Mouse (Mus musculus) CH12.LX (cell line): Measurements from ENCODE around the gene Ntm. TPM values are rescaled to one million over a fixed set of nuclear protein-coding genes. Genes with fewer than 3 reads are reported as not detected.

Experiments used
- DNase-seq: peaks from one replicate; pipeline ENCODE4 v3.0.0-alpha.2; 2013; ENCODE audit errors: extremely low read depth
- H3K27ac ChIP-seq: 2 replicates; pipeline ENCODE4 v1.5.1; 2012; ENCODE audit warnings: low read depth, mild to moderate bottlenecking, control low read depth, moderate library complexity; ENCODE audit not compliant: insufficient read depth
- H3K27me3 ChIP-seq: replicated peaks from 2 replicates; pipeline ENCODE3; 2012; ENCODE audit warnings: inconsistent platforms
- H3K36me3 ChIP-seq, 2 experiments: replicated peaks in 1 of 2; 2 replicates each; pipeline versions ENCODE3 to v1.6.1; 2012; ENCODE audit warnings: inconsistent platforms in 1 of 2, low read length in 1 of 2, mild to moderate bottlenecking in 1 of 2, mixed read lengths in 1 of 2, moderate library complexity in 1 of 2; ENCODE audit not compliant: control insufficient read depth in 1 of 2, insufficient read depth in 1 of 2
- H3K4me1 ChIP-seq, 2 experiments: 2 replicates each; pipeline ENCODE4 v1.6.1; 2012; ENCODE audit warnings: inconsistent platforms in 1 of 2, moderate library complexity in 1 of 2; ENCODE audit not compliant: insufficient read depth in 2 of 2, control insufficient read depth in 1 of 2
- H3K4me2 ChIP-seq: 2 replicates; pipeline ENCODE4 v1.6.1; 2012; ENCODE audit warnings: low read depth, mild to moderate bottlenecking, control low read depth; ENCODE audit not compliant: poor library complexity, insufficient read depth, severe bottlenecking
- H3K4me3 ChIP-seq, 3 experiments: fragments of 150-350 bp in 1 of 3; sonication (generic) in 1 of 3; replicated peaks in 1 of 3; 2 replicates each; pipeline versions ENCODE3 to v1.5.1; 2011 to 2012; ENCODE audit warnings: low read depth in 2 of 3, low read length in 2 of 3, mild to moderate bottlenecking in 2 of 3, moderate library complexity in 2 of 3, control low read depth in 1 of 3, improper control_type of control experiment in 1 of 3, inconsistent platforms in 1 of 3, mixed read lengths in 1 of 3; ENCODE audit not compliant: poor library complexity in 1 of 3
- H3K79me2 ChIP-seq: replicated peaks from 2 replicates; pipeline ENCODE4 v1.6.1; 2012; ENCODE audit warnings: mild to moderate bottlenecking, moderate library complexity; ENCODE audit not compliant: control insufficient read depth, poor library complexity, insufficient read depth, severe bottlenecking; ENCODE audit errors: extremely low read depth
- H3K9ac ChIP-seq: 2 replicates; pipeline ENCODE4 v1.6.1; 2012; ENCODE audit warnings: low read depth, mild to moderate bottlenecking, control low read depth, moderate library complexity; ENCODE audit not compliant: insufficient read depth
- H3K9me3 ChIP-seq: replicated peaks from 2 replicates; pipeline ENCODE3; 2012; ENCODE audit warnings: low read length, inconsistent platforms, mixed read lengths
- BHLHE40 ChIP-seq: IDR thresholded peaks from 2 replicates; pipeline ENCODE4 v1.6.1; 2011; ENCODE audit warnings: mild to moderate bottlenecking, low read depth, low read length, improper control_type of control experiment
- CHD1 ChIP-seq: IDR thresholded peaks from 2 replicates; pipeline ENCODE4 v1.6.1; 2012; ENCODE audit warnings: low read depth, low read length, improper control_type of control experiment, inconsistent platforms
- CTCF ChIP-seq, 2 experiments: IDR thresholded peaks in 1 of 2; conservative IDR thresholded peaks in 1 of 2; 2 replicates each; pipeline ENCODE4 v1.5.1; 2011 to 2012; ENCODE audit warnings: low read depth in 2 of 2, low read length in 2 of 2, improper control_type of control experiment in 1 of 2, inconsistent platforms in 1 of 2, mild to moderate bottlenecking in 1 of 2, moderate library complexity in 1 of 2
- E2F4 ChIP-seq: IDR thresholded peaks from 2 replicates; pipeline ENCODE4 v1.6.1; 2011; ENCODE audit warnings: low read depth, low read length, improper control_type of control experiment; ENCODE audit not compliant: insufficient replicate concordance
- ELF1 ChIP-seq: IDR thresholded peaks from 2 replicates; pipeline ENCODE4 v1.6.1; 2014; ENCODE audit warnings: low read depth, mild to moderate bottlenecking, inconsistent platforms, low read length, improper control_type of control experiment
- EP300 ChIP-seq: IDR thresholded peaks from 2 replicates; pipeline ENCODE4 v1.6.1; 2011; ENCODE audit warnings: low read length, improper control_type of control experiment
- ETS1 ChIP-seq: conservative IDR thresholded peaks from 2 replicates; pipeline ENCODE4 v1.6.1; 2012; ENCODE audit warnings: low read depth, mild to moderate bottlenecking, inconsistent platforms, low read length, improper control_type of control experiment, moderate library complexity
- GABPA ChIP-seq: IDR thresholded peaks from 2 replicates; pipeline ENCODE4 v1.6.1; 2012; ENCODE audit warnings: low read depth, low read length, improper control_type of control experiment, inconsistent platforms; ENCODE audit not compliant: insufficient replicate concordance
- IRF4 ChIP-seq: IDR thresholded peaks from 2 replicates; pipeline ENCODE4 v1.6.1; 2014; ENCODE audit warnings: low read depth, mild to moderate bottlenecking, inconsistent platforms, low read length, improper control_type of control experiment
- JUN ChIP-seq: IDR thresholded peaks from 2 replicates; pipeline ENCODE4 v1.6.1; 2011; ENCODE audit warnings: low read depth, mild to moderate bottlenecking, low read length, improper control_type of control experiment, moderate library complexity; ENCODE audit not compliant: insufficient read depth
- JUND ChIP-seq: conservative IDR thresholded peaks from 2 replicates; pipeline ENCODE4 v1.6.1; 2011; ENCODE audit warnings: low read depth, low read length, improper control_type of control experiment
- KAT2A ChIP-seq: IDR thresholded peaks from 2 replicates; pipeline ENCODE4 v1.6.1; 2012; ENCODE audit warnings: low read length, improper control_type of control experiment, inconsistent platforms; ENCODE audit not compliant: insufficient replicate concordance
- MAFK ChIP-seq: IDR thresholded peaks from 2 replicates; pipeline ENCODE4 v1.6.1; 2011; ENCODE audit warnings: low read length, improper control_type of control experiment; ENCODE audit not compliant: insufficient replicate concordance
- MAX ChIP-seq: IDR thresholded peaks from 2 replicates; pipeline ENCODE4 v1.6.1; 2011; ENCODE audit warnings: low read length, improper control_type of control experiment
- MAZ ChIP-seq: IDR thresholded peaks from 2 replicates; pipeline ENCODE4 v1.6.1; 2012; ENCODE audit warnings: low read depth, mild to moderate bottlenecking, inconsistent platforms, low read length, improper control_type of control experiment, moderate library complexity
- MEF2A ChIP-seq: IDR thresholded peaks from 2 replicates; pipeline ENCODE4 v1.6.1; 2014; ENCODE audit warnings: low read depth, mild to moderate bottlenecking, inconsistent platforms, low read length, improper control_type of control experiment, borderline replicate concordance
- MYC ChIP-seq: IDR thresholded peaks from 2 replicates; pipeline ENCODE4 v1.6.1; 2011; ENCODE audit warnings: low read depth, mild to moderate bottlenecking, improper control_type of control experiment, low read length
- NELFE ChIP-seq: IDR thresholded peaks from 2 replicates; pipeline ENCODE4 v1.6.1; 2011; ENCODE audit warnings: low read depth, low read length, improper control_type of control experiment
- NRF1 ChIP-seq: IDR thresholded peaks from 2 replicates; pipeline ENCODE4 v1.6.1; 2014; ENCODE audit warnings: low read depth, mild to moderate bottlenecking, inconsistent platforms, low read length, improper control_type of control experiment, moderate library complexity
- RCOR1 ChIP-seq: conservative IDR thresholded peaks from 2 replicates; pipeline ENCODE4 v1.6.1; 2012; ENCODE audit warnings: low read depth, mild to moderate bottlenecking, inconsistent platforms, low read length, improper control_type of control experiment
- SIN3A ChIP-seq: IDR thresholded peaks from 2 replicates; pipeline ENCODE4 v1.6.1; 2012; ENCODE audit warnings: low read length, improper control_type of control experiment, inconsistent platforms
- SMC3 ChIP-seq: IDR thresholded peaks from 2 replicates; pipeline ENCODE4 v1.6.1; 2011; ENCODE audit warnings: low read depth, low read length, improper control_type of control experiment
- TBP ChIP-seq: conservative IDR thresholded peaks from 2 replicates; pipeline ENCODE4 v1.6.1; 2011; ENCODE audit warnings: low read depth, low read length, improper control_type of control experiment
- TCF12 ChIP-seq: IDR thresholded peaks from 2 replicates; pipeline ENCODE4 v1.6.1; 2014; ENCODE audit warnings: low read depth, mild to moderate bottlenecking, inconsistent platforms, low read length, improper control_type of control experiment
- USF1 ChIP-seq: IDR thresholded peaks from 2 replicates; pipeline ENCODE4 v1.6.1; 2014; ENCODE audit warnings: low read depth, mild to moderate bottlenecking, inconsistent platforms, low read length, improper control_type of control experiment
- ZKSCAN1 ChIP-seq: IDR thresholded peaks from 2 replicates; pipeline ENCODE4 v1.6.1; 2012; ENCODE audit warnings: low read depth, inconsistent platforms, low read length, improper control_type of control experiment, borderline replicate concordance
- ZNF384 ChIP-seq: IDR thresholded peaks from 2 replicates; pipeline ENCODE4 v1.6.1; 2012; ENCODE audit warnings: low read depth, low read length, improper control_type of control experiment, inconsistent platforms
- dilution Hi-C: fragments of 300-500 bp; cut with MboI; formaldehyde crosslinking; loops from 2 replicates; pipeline ENCODE4 v1.14.3; 2020; ENCODE audit warnings: low sequenced_read_pairs; ENCODE audit not compliant: extremely low pct_unique_long_range_greater_than_20kb, extremely low pct_ligation_motif_present
- in situ Hi-C: fragments of 300-500 bp; cut with MboI; formaldehyde crosslinking; loops from 3 replicates; pipeline ENCODE4 v1.14.3; 2019; ENCODE audit warnings: low sequenced_read_pairs, low pct_ligation_motif_present, low pct_unique_long_range_greater_than_20kb, mixed read lengths
- polyA plus RNA-seq: library from polyadenylated mRNA; unstranded; fragments of >175 nt; gene quantifications from 2 replicates; pipeline ENCODE4 v1.2.1, GENCODE M21; 2012; ENCODE audit warnings: low read depth; ENCODE audit not compliant: insufficient read length
- total RNA-seq, 2 experiments: library from RNA; depleted of rRNA; stranded (reverse); fragments of 300-350 nt in 1 of 2; fragments of >200 nt in 1 of 2; gene quantifications; 2 replicates each; pipeline ENCODE4 v1.2.3; 2012 to 2014

Gene Ntm
- total and polyA plus RNA-seq, 3 experiments: not detected

DNA sequence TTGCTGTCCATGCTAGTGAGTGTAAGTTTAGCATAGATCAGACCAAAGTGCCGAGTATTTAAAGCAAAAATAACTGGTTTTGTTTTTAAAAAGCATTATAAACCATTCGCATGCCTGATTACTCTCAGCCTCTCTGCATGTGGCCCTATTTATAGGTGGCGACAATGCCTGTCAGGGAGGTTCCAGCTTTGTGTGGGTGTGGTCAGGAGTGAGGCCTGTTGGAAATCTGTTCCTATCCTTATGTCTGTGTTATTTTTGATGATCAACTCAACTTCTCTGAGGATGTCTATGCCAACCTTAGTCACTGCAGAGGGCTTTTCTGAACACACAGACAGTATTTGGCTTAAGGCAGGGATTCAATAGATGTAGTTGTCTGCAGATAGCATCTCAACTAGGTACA, 78.9 kb downstream of the Ntm start:
- in situ Hi-C loops: no loop called here
- H3K4me1 ChIP-seq: no peaks in the 10 kb centered on the region
- TF ChIP-seq RCOR1: no peak
- TF ChIP-seq ELF1: no peak
- TF ChIP-seq IRF4: no peak
- no peak for TF ChIP-seq MAFK
- no peak for TF ChIP-seq CTCF (conservative IDR thresholded peaks at IDR 0.05 in 1 of 2, IDR thresholded peaks at IDR 0.05 in 1 of 2; ENCODE audit: low read depth in 2 of 2, low read length in 2 of 2)
- no peak for TF ChIP-seq MAZ
- TF ChIP-seq JUN: no peak
- TF ChIP-seq NELFE: no peak
- no peak for TF ChIP-seq MAX
- no peak for TF ChIP-seq EP300
- no peak for TF ChIP-seq TBP
- TF ChIP-seq ETS1: no peak
- no peak for TF ChIP-seq NRF1
- TF ChIP-seq TCF12: no peak
- TF ChIP-seq MYC: no peak
- no peak for TF ChIP-seq CHD1
- TF ChIP-seq JUND: no peak
- no peak for TF ChIP-seq ZKSCAN1
- TF ChIP-seq E2F4: no peak
- TF ChIP-seq BHLHE40: no peak
- H3K27me3 ChIP-seq: no peaks in the 10 kb centered on the region
- dilution Hi-C loops: no loop called here
- H3K9me3 ChIP-seq: peaks cover 75% of the 10 kb centered on the region
- H3K79me2 ChIP-seq: no peaks in the 10 kb centered on the region
- no peak overlapping the region for H3K4me3 ChIP-seq
- H3K4me2 ChIP-seq: no peak overlapping the region
- no peaks in the 10 kb centered on the region for H3K36me3 ChIP-seq
- no peak for DNase-seq
- no peak overlapping the region for H3K27ac ChIP-seq
- no peak overlapping the region for H3K9ac ChIP-seq

DNA sequence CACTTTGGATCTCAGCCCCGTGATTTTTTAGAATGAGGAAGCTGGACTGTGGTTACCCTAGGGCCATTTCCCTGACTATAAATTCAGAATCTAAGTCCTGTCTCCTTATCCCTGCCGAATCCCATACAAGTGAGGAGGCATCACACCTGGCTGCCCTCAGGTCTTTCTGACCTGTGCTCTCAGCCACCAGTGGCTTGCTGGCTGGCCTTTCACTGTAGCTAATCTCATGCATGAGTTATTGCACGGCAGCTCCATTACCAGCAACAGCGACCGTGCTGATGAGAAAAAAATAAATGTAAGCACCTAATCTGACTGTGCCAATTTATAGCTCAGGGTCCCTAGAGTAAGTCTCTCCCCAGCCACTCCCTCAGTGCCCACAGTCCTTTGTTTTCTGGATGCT, 81.3 kb downstream of the Ntm start:
- no peak for TF ChIP-seq GABPA
- no peak for TF ChIP-seq RCOR1
- TF ChIP-seq NRF1: no peak
- no peak for TF ChIP-seq ETS1
- no peak for TF ChIP-seq E2F4
- TF ChIP-seq MAFK: no peak
- TF ChIP-seq MEF2A: no peak
- TF ChIP-seq ZKSCAN1: no peak
- TF ChIP-seq KAT2A: no peak
- TF ChIP-seq SIN3A: no peak
- TF ChIP-seq SMC3: no peak
- TF ChIP-seq USF1: no peak
- TF ChIP-seq ZNF384: no peak
- no peak for TF ChIP-seq TCF12
- Histone ChIP-seq H3K9me3 (peaks cover 82% of the 10 kb centered on the region), H3K27me3 (no peaks in the 10 kb centered on the region), H3K4me3 (no peak overlapping the region), H3K36me3 (no peaks in the 10 kb centered on the region), H3K27ac (no peak overlapping the region), H3K4me1 (no peaks in the 10 kb centered on the region), H3K79me2 (no peaks in the 10 kb centered on the region), H3K9ac (no peak overlapping the region), H3K4me2 (no peak overlapping the region)
- dilution Hi-C loops: no loop called here
- in situ Hi-C loops: no loop called here
- DNase-seq: no peak
